Mouse (Mus musculus) left cerebral cortex, postnatal 10 days (tissue): Measurements from ENCODE around the gene Hrc. TPM values are rescaled to one million over a fixed set of nuclear protein-coding genes. Genes with fewer than 3 reads are reported as not detected.

Experiments
- DNase-seq, 2 experiments: peaks; one replicate each; pipeline ENCODE4 v3.0.0; 2021 to 2022; ENCODE audit warnings: low spot score in 2 of 2, mixed read lengths in 1 of 2; ENCODE audit errors: extremely low spot score in 1 of 2
- intact Hi-C: fragments of 180-260 bp; cut with DNase I; formaldehyde crosslinking; loops from one replicate; pipeline ENCODE4 v1.15.1; 2025
- total RNA-seq, 2 experiments: library from RNA; stranded (reverse); gene quantifications; 2 replicates each; pipeline ENCODE4 v1.2.3; 2021

Gene Hrc
- total RNA-seq, result 1 to 10 TPM in 1 of 2 experiments, under 1 TPM in 1; 0.99 to 1.3 TPM

DNA sequence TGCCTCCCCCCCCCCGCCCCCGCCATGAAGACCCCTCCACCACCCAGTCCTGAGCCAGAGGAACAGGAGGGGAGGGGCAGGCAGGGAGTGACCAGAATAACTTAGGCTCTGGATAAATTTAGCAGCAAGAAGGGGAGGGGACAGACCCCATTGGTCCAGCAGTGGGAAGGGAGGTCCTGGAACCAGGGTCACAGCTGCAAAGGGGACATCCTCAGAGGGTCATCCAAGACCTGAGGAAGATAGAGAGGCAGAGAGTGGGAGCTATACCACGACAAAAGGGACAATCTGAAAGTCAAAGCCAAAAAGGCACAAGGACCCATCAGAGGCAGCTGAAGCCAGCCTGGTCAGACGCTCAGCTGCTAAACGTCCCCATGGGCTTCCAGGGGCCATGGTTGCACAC, at the start of gene Hrc:
Hrc (plus strand) TSS at position 235 of the 400 bp plus-strand sequence.
- no peak for DNase-seq
- intact Hi-C loops, result no loop called here

DNA sequence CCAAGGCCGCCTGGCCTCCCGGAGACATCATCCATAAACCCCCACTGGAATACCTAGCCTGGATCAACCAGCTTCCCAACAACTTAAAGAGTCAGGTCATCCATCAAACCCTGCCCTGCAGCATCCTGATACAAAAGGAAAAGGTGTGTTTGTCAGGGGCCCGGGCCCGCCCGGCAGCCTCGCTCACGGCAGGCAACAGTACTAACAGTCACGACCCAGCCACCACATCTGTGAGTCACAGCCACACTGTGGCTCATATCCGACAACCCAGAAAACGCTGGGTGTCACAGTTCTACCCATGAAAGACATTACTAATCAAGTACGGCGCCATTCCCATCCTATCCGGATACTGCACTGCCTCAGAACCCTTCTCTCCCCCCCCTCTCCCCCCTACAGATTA, 48.6 kb upstream of the Hrc start:
- intact Hi-C loops, result no loop called here
- no peak for DNase-seq

DNA sequence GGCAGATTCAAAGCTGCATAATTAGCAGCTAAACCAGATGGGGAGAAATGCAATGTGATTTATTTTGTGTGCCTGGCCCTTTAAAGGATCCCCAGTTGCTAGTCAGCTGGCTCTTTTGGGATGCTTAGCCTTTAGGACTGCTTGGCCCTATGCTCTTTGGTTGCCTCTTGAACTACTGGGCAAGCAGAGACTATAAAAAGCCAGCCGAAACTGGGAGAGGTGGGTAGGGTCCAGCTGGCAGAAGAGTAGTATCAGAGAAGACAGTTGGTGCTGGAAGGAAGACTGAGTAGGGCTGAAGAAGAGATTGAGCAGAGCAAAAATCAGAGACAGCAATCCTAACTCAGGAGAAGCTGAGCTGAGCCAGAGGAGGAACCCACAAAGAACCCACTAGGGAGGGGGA, 38.5 kb upstream of the Hrc start:
- DNase-seq, result no peak
- intact Hi-C loops, result no loop called here

DNA sequence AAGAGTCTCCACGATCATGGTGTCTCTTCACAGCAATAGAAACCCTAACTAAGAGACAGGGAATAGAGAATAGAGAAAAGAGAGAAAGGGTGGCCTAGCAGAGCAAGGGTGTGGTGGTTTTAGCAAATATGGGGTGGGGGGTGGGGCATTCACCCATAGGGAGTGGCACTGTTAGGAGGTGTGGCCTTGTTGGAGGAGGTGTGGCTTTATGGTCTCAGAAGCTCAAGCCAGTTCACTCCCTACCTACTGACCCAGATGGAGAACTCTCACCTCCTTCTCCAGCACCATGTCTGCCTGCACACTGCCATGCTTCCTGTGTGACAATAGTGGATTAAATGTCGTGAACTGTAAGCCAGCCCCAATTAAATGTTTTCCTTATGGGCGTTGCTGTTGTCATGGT, 37.5 kb upstream of the Hrc start:
- DNase-seq, result no peak
- intact Hi-C loops, result no loop called here

- peak; percentile 75 to 83 for DNase-seq
- intact Hi-C loops, result loop anchor here (2.0 kb wide), 1 partner anchor 137 kb away; the partner anchor contains the start of gene Slc17a7
Observed at GRCm38 (mm10) chr7:45299752-45300151, 35.3 kb upstream of the Hrc start.

- intact Hi-C loops, result no loop called here
- DNase-seq, result peak; percentile 75 to 82
Observed at GRCm38 (mm10) chr7:45300270-45300669, 34.8 kb upstream of the Hrc start.

GRCm38 (mm10) chr7:45302626-45303025, 32.5 kb upstream of the Hrc start:
- intact Hi-C loops, result no loop called here
- DNase-seq, result peak in 1 of 2 experiments; percentile 53

- no peak for DNase-seq
- intact Hi-C loops, result loop anchor here (5.0 kb wide), 1 partner anchor 37 kb away; no protein-coding TSS in a partner anchor
Observed at GRCm38 (mm10) chr7:45304869-45305268, 30.2 kb upstream of the Hrc start.

DNA sequence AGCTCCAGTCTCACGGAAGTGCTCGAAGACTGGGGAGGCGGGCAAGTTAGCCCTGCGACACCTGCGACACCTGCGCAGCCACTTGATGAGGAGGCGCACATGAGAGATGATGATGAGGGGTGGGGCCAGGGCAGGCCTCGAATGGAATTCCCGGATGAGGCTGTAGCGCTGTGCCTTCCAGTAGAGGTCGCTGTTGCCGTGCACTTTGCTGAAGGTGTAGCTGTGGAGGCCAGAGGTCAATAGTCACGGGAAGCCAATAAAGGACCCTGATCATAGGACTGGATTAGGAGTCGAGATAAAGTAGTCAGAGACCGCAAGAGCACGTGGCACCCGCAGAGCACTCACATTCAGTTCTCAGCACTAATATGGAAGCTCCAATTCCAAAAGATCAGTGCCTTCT, 29.8 kb upstream of the Hrc start:
- peak; percentile 34 to 82 for DNase-seq
- intact Hi-C loops, result loop anchor here (5.0 kb wide), 1 partner anchor 37 kb away; no protein-coding TSS in a partner anchor

DNA sequence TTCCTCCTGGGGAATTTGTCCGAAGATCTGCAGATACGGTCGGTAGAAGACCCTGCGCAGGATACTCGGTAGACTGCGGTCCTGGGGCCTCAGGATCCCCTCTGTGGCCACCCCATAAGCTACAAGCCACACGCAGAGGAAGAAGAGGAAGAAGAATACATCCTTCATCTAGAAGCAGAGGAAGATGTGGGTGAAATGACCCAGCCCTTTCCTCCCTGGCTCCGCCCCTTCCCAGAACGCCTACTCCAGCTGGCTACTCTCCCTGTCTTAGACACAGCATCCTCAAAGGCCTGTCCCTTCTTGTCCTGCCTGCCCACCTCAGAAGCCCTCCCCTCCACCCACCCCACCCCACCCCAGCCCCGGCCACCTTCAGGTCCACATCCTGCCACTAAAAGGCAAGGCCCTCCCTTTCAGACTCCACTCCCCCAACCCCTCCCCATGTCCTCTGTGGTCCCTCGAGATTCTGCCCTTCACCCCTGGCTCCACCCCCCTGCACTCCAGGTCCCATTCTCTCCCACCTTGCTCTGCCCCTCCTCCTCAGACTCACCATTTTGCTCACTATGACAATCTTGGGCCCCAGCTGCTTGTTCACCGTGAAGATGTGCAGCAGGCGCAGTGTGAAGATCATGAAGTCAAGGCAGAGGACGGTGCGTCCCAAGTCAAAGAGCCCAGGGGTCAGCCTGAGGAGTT, 26.4 kb upstream of the Hrc start:
- intact Hi-C loops, result loop anchor here (5.0 kb wide), 1 partner anchor 34 kb away; no protein-coding TSS in a partner anchor
- no peak for DNase-seq

GRCm38 (mm10) chr7:45309455-45309854, 25.6 kb upstream of the Hrc start:
- DNase-seq, result peak in 1 of 2 experiments; percentile 73
- intact Hi-C loops, result loop anchor here (5.0 kb wide), 1 partner anchor 33 kb away; no protein-coding TSS in a partner anchor

- intact Hi-C loops, result no loop called here
- no peak for DNase-seq
Observed at GRCm38 (mm10) chr7:45312023-45312422, 23.1 kb upstream of the Hrc start.

DNA sequence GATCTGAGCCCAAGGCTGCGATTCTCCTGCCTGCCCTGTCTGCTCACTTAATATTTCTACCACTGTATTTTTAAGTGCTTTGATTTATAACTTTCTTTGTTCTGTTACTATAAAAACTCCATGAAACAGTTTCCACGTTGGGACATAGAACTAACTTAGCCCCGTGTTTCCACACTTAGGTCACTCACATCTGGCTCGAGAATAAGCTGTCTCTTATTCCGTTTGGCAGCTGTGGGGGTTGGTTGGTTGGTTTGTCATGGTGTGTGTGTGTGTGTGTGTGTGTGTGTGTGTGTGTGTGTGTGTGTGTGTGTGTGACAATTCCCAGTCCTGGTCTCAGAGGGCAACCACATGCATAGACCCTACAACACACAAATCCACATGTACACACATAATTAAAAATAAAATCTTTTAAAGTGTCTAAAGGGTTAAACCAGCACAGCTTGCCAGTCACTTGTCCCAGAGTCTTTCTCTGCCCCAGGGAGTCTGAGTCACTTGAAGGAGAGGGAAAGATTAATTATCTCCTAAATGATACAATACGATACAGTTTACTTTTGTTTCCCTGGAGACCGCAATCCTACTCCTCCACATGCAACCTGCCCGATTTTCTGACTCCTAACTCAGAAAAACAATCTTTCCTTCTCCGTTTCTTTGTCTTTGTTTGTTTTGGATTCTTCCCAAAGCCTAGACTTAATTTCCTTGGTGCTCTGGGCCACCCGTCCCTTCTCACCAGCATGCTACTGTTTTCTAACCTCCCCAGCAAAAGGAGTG, 22.2 kb upstream of the Hrc start:
- intact Hi-C loops, result no loop called here
- DNase-seq, result no peak

GRCm38 (mm10) chr7:45313495-45313894, 21.6 kb upstream of the Hrc start:
- no peak for DNase-seq
- intact Hi-C loops, result no loop called here

GRCm38 (mm10) chr7:45315182-45315701, 19.8 kb upstream of the Hrc start:
- no peak for DNase-seq
- intact Hi-C loops, result no loop called here

DNA sequence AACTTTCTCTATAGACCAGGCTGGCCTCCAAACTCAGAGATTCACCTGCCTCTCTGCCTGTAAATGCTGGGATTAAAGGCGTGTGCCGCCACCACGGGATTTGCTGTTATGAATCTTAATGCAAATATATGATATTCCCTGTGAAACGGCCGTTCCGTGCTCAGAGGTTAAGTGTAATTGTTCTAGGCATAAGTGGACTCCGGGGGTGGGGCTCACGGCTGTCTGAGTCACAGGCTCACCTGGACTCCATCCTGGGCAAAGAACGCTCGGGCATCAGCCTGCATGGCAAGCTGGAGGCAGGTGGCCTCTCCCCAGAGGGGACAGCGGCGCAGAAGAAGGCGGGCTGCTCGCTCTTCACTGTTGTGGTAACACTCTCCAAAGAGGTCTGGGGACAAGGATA, 18.6 kb upstream of the Hrc start:
- no peak for DNase-seq
- intact Hi-C loops, result no loop called here

DNA sequence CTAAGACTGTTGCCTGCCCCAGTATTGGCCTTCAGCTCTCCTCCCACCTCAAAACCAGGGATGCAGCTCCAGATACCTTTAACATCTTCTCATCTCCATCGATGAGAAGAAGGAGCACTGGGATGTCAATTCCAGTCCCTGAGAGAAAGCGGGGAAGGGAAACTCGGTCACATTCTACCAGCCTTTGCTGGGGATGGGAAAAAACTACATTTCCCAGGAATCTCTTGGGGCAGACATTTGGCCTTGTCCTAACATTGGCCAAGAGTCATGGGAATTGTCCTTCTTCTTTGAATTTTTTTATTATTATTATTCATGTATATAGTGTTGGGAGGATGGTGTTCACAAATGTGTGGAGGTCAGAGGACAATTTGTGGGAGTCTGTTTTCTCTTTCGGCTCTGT, 12.8 kb upstream of the Hrc start:
- intact Hi-C loops, result no loop called here
- DNase-seq, result no peak

DNA sequence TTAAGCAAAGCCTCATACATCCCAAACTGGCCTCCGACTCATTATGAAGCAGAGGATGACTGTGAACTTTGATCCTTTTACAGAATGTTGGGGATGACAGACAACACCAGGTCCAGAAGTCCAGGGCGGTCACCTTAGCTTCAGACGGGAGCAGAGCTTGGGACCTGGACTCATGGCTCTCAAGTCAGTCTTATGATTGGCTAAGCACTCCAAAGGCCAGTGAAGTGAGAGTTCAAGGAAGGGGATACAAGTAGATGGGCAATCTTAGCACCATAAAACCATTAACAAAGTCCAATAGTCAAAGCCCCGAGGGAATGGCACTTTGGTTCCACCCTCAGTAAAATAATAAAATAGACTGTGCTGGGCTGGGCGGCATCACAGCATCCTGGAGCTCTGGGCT, 12.0 kb upstream of the Hrc start:
- no peak for DNase-seq
- intact Hi-C loops, result no loop called here

DNA sequence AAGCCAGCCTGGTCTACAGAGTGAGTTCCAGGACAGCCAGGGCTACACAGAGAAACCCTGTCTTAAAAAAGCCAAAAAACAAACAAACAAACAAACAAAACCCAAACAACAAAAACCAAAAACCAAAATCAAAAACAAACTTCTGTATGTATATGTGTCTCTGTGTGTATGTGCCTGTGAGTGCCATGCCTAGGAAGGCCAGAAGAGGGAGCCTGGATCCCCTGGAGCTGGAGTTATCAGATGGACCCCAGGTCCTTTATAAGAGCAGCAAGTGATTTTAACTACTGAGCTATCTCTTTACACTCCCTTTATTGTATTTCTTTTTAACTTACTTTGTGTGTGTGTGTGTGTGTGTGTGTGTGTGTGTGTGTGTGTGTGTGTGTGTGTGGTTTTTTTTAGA, 9.3 kb upstream of the Hrc start:
- no peak for DNase-seq
- intact Hi-C loops, result no loop called here
